Mouse (Mus musculus): ENCODE data around the gene Ablim2. TPM values are rescaled to one million over a fixed set of nuclear protein-coding genes. Genes with fewer than 3 reads are reported as not detected.
A peak's percentile ranks its signal among the peaks of the same experiment; 100 is the strongest.

The Ablim2 gene
- total RNA-seq, 2 experiments from 2014 or later: 21.4 to 24.4 TPM

DNA sequence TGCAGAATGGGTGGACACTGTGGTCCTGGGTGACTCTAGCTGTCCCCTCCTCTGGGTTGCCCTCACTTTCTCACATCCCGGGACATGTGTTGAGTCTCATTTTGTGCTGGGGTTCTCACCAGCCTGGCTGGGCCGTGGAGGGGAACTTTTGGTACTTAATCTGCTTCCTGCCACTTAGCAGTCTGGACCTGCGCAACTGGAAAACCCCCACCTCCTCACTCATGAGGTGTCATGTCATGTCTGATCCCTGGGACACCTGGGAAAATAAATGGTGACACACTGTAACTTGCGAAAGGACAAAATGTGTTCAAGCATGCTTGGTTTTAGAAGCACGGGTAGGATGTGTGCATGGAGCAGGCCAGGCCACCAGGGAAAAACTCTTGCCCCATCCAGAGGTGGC, 127.0 kb downstream of the Ablim2 start:
- no peak for DNase-seq

DNA sequence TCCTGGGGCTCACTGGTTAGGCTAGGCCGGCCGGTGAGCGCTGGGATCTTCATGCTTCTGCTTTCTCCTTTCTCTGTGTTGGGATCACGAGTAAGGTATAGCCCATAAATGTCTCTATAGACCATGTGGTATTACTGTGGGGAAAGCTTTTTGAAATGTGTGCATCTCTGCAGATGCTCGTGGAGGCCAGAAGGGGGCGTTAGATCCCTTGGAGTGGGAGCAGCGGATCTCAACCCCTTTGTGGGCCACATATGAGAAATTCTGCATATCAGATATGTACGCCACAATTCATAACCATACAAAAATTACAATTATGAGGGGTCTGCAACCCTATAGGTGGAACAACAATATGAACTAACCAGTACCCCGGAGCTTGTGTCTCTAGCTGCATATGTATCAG, 131.3 kb downstream of the Ablim2 start:
- DNase-seq: no peak

DNA sequence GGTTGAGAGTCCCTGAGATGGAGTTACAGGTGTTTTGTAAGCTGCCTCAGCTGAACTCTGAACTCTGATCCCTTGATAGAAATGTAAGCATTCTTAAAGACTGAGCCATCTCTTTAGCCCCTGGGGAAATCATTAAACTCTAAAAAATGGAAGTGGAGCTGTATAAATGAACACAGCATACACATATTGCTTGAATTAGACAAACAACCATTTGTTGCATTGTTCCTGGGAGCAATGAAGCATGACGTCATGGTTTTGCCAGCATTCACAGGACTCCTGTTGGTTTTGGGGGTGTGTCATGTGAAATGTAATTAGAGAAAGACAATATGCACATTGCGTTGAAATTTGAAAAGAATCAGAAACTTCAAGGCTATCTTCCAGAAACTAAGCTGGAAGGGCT, 132.0 kb downstream of the Ablim2 start:
- DNase-seq: no peak

DNA sequence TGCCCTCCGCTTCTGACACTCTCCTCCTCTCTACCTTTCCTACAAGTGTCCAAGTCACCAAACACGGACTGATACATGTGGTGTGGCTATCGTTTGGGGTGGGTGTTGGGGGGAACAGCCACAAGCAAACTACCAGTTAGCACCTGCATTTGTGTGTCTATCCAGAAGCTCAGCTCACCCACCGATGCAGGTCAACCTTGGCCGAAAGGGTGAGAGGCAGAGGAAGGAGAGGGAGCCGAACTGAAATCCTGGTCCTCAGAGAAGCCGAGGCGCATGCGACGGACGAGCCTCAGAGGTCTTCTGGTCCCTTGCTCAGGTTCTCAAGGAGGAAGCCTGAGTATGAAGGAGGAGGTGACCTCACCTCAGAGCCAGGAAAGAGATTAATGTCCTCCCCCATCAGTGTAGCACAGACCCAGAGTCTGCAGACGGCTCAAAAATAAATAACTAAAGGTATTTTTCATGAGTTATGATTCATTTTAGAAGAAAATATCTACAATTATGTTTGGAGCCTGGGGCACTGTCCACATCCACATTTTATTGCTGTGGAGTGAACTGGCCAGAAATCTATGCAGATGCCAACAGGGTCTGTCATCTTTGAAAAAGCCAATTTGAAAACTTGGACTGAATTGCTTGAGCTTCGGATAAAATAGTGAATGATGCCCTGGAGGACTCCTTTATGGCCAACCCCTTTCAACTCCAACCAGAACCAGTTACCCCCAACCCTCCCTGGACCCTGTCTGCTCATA, 133.5 kb downstream of the Ablim2 start:
- DNase-seq: no peak

DNA sequence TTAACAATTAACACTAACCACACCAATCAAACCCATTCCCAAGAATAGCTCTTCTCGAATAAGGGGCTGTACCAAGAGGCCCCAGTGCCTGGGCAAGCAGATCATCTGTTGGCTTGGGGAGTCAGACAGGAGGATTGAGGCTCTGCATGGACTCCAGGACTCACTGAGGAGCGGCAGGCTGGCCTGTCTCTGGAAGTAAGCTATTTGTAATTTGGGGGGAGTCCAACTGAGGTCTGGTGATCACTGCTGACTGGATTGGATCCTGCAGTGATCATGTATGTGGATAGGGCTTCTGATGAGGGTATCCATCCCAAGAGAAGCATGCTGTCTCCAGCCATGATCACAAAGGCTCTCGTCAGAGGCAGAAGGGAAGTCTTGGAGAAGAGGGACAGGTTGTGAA, 134.7 kb downstream of the Ablim2 start:
- no peak for DNase-seq

DNA sequence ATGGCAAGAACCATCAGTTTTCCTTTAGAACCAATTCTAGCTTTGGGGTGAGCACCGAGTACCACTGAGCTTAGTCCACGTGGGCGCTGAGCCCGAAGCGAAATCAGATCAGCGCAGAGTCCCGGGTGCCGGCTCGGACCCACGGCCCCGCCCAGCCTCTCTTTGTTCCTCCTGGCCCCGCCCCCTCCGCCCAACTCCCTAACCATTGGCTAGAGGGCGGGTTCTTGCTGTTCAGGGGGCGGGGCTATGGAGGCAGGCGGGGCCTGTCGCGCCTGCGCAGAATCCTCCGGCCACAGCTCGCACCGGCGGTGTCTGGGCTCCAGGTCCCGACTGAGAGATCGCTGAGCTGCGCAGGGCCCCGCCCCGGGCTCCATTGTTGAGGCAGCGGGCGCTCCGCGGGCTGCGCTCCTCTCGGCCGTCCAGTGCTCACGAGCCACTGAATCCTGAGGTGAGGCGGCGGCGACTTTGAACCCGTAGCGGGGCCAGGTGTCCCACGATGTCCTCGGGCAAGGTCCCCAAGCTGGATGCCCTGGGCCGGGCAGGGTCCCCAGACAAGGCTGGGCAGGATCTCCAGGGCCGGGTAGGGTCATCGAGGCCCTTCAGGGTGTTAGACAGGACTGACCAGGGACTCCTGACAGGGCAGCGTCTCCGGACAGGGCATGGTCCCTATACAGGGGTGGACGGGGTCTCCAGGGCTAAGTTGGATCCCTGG, 135.6 kb downstream of the Ablim2 start, which contains the start of gene Afap1:
Gene Afap1, plus strand, starts transcription at position 227 of the 712 bp plus-strand sequence.
- peak; percentile 99 for DNase-seq

DNA sequence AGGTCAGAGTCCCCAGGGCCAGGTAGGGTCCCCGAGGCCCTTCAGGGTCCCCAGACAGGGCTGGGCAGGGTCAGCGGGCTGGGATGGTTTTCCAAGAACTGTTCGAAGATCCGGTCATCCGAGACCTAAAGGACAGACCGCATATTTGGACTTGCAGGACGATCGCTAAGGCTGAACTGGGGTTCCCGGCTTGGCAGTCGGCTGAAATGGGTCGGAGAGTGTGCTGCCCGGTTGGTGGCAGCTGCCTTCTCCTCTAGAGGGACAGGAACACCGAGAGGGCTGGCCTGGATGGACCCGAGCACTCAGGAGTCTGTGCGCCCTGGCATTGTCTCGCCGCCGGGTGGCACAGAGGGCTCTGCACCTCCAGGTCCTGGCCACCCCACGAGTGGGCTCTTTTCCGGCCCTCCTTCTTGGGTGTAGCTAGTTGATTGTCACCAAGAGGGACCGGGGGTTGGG, 136.2 kb downstream of the Ablim2 start:
- DNase-seq: peak; percentile 80 to 83

DNA sequence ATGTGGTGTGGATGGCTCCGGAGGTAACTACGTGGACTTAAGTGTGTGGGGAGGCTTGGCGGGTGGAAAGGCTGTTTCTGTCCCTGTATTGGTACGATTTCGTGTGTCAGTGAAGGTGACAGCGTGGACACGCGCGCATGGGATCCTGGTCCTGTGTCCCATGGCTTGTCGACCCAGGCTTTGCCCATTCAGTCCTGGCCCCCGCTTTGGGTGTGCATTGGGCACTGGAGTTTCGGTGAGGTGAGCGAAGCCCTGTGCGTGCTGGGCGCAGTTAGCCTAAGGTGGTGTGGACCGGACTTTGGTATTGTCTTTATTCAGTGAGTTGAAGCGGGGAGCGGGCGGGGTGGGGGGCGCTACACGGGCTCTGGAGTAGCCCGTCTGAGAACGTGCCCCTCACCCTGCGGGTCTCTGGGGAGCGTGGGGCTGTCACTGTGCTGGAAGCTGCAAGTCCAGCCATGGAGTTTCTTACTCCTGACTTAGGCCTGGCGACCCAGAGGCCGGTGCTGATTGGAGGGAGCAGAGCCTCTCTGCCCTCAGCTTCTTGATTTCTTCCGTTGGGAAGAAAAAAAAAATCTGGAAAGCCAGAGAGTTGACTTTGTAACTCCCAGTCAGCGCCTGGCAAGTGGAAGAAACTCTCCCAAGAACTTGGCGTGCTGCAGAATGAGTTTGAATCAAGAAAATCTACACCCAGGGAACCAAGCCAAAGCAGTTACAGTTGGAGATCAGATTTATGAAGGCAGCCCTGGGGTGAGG, 136.8 kb downstream of the Ablim2 start:
- DNase-seq: peak; percentile 76

DNA sequence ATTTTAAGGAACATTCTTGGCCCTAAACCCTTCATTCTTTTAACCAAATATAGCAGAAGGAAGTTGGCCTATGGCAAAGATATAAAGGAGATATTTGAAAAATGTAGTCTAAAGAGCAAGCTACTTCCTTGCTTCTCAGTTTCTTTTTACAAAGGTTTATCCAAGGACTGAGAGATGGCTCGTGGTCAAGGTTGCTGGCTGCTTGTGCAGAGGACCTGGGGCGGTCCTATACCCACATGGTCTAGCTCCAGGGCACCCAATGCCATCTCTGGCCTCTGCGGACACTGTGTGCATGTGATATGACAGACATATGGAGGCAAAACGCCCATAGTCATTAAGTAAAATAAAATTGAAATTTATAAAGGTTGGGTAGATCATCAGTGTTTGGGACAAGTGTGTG, 138.2 kb downstream of the Ablim2 start:
- no peak for DNase-seq

DNA sequence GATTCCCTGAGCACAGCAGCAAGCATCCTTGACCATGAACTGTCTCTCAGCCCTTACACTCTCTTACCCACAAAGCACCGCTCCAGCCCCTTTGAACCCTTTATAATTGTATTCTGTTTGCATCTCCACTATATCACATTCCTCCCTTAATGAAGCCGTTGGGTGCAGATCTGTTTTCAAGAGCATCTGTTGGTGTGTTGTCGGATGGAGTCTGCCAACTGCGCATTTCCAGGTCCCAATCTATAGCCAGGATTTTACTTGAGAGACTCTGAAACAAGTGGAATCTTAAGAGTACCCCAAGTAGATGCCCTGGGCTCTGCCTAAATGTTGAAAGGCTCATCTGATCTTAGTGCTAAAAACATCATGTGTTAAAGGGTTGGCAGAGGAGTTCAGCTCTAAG, 138.9 kb downstream of the Ablim2 start:
- DNase-seq: no peak

DNA sequence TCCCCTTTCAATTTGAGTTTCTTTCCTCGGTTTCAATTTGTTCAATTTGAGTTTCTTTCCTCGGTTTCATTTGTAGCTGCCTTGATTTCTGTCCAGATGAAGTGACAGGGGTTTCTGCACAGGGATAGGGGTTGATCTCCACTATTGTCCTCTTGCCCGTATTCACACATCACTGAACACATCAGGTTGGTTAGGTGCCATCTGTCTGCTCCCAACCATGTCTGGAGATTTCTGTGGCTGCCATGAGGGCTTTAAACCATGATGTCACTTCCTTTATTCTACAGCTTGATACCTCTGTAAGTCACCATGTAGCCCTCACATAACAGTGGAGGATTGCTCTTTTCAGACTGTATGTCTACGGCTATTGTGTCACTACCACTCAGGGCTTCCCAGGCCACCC, 139.5 kb downstream of the Ablim2 start:
- no peak for DNase-seq

DNA sequence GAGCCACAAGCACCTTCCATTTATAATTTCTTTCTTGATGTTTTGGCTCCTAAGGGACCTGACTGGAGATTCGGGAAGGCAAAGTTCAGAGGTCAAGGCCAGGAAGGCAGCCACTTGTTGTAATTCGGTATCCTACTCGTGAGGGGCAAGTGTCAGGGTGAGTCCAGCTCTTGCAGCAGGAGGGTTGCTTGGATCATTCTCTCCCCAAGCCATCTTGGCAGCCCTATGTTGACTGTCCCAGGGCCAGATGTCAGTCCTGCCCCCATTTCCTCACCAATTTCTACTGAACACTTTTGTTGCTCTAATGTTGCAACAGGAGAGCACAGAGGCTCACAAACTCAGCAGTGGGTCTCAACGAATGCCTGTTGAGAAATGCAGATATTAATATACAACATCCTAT, 140.4 kb downstream of the Ablim2 start:
- DNase-seq: peak; percentile 50 to 69

DNA sequence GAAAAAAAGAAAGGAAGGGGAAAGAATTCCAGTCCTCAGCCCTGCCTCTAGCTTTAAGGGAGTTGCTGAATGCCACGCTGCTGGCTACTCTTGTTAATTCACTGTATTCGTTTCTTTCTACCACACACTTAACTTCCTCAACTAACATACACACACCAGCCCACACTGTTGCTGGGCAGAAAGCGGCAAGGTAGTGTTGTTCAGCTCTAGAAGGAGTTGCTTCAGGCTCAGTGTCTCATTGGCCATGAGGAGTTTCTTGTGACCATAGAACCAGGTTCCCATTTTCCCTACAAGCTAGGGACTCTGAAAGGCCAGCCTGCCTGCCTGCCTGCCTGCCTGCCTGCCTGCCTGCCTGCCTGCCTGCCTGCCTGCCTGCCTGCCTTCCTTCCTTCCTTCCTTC, 141.3 kb downstream of the Ablim2 start:
- DNase-seq: no peak

DNA sequence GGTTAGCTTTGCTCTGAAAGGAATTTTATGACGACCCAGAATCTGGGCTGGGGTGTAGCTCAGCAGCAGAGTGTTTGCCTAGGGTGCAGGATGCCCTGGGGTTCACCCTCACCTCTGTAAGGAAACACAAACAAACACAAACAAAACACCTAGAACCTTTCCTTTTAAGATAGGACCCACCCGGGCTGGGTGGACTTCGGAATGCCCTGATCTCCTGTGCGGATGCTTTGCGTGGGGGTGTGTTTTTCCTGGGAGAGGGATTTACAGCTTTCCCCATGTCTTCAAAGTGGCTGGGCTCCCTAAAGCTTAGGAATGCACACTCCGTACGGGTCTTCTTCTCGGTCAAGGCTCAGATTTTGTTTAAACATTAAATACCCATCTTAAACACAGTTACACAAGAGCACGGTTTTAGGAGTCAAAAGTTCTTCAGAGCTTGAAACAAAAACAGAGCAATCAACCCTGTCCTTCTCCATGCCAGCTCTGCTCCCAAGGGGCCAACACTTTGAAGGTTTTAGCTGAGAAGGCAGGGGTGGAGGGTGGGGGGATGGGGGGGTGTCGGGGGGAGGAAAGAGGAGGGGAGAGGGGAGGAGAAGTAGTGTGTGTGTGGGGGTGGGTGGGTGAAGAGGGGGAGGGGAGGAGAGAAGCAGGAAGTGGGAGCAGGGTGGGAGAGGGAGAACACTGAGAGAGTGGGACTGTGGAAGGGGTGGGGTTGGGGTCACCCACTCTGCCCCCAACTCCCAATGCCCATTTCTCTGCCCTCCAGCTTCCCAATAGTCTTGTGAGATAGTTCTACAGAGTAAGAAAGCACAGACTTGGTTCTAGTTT, 142.9 kb downstream of the Ablim2 start:
- no peak for DNase-seq

DNA sequence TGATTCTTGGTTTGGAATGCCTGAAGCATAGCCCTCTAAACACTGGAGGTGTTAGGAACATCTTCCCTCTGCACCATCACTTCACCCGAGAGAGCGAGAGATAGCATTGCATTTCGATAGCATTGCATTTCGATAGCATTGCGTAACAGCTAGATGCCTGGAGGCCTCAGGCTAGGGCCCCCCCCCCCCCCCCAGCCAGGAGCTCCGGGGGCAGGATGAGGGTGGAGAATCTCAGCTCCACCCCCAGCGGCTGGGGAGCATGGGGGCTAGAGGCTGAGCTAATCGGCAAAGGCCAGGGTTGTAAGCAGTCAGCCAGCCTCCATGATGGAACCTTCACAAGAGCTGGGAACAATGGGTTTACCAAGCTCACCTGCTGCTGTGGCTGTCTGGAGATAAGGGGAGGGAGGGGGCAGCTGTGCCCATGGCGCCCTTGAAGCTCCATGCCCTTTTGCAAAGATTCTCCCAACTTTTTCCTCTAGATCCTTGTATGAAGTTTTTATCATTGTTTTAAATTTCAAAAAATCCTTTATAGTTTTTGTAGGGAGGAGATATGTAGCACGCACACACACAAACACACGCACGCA, 143.6 kb downstream of the Ablim2 start:
- DNase-seq: no peak

DNA sequence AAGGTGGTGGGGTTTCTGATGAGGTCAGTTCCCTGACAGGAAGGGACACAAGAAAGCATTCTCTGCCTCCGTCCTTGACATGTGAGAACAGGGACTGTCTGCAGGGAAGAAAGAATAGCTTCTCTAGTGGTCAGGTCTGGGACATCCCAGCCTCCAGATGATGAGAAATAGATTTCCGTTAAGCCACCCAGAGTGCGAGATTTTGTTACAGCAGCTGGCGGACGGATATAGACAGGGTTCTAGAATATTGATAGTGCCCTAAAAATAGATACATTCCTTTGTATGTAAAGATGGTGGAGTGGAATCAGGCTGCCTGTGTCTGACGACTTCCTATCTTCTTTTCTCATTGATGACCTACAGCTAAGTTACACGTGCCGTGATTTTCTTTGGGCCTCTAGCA, 145.8 kb downstream of the Ablim2 start:
- no peak for DNase-seq

DNA sequence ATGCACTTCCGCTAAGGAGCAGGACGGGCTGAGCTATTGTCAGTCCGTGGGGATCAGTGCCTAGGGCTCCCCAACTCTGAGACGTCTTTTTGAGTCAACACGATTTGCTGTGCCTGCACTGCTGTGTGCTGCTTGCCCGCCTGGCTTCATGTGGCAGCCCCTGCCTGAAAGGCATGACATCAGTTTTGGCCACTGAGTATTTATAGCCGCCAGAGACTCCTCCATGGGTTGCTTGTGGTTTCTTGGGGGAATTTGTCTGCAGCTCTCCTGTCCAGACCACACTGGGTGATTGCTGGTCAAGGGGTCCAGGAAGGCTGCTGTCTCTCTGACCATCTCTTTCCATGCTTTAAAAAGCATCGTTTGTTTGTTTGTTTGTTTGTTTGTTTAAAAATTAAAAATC, 147.6 kb downstream of the Ablim2 start:
- DNase-seq: no peak

DNA sequence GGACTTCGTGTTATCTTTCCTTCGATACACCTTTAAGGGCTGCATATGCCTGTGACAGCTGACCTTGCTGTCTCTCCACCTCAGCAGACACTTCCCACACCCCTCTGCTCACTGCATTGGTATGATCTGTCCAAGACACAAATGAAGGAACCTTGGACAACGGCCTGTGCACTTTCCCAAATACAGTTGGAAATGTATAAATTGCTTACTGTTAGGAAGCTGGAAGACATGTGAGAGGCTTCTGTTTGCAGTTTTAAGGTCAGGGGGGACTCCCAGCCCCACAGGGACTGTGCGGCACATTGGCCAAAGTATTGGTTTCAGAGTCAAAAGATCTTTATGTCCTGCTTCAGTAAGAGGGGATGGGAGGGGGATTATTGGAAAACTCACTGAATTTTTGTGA, 149.4 kb downstream of the Ablim2 start:
- DNase-seq: no peak

DNA sequence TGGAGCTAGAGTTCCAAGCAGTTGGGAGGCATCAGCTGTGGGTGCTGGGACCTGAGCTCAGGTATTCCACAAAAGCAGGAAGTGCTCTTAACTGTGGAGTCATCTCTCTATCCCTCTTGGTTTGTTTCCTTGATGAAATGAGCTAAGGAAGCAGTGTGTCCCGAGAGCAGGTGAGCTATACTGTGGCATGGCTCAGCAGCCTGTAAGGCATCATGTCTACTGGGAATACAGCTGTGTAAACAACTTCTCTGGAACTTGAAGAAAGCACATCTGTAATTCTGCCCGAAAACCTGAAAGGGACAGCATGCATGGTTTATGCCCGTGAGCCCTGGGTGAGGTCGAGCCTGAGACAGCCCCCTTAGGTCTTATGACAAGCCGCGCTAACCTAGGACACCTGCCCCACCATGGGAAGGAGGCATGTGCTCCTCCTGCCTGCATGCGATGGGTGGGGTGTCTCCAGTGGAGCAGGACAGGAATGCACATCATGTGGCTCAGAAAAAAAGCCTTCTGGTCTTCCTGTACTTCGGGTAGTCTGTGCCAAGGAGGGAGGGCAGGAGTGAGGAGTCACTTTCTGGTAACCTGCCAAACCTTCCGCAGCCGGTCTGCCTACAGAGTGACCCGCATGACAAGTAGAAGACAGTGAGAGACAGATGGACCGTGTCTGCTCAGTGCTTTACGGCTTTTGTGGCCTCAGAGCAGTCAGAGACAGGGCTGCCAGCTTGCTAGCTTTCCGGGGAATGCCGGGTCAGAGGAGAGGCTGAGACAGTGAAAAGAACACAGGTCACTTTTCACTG, 150.2 kb downstream of the Ablim2 start:
- peak; percentile 78 to 84 for DNase-seq

DNA sequence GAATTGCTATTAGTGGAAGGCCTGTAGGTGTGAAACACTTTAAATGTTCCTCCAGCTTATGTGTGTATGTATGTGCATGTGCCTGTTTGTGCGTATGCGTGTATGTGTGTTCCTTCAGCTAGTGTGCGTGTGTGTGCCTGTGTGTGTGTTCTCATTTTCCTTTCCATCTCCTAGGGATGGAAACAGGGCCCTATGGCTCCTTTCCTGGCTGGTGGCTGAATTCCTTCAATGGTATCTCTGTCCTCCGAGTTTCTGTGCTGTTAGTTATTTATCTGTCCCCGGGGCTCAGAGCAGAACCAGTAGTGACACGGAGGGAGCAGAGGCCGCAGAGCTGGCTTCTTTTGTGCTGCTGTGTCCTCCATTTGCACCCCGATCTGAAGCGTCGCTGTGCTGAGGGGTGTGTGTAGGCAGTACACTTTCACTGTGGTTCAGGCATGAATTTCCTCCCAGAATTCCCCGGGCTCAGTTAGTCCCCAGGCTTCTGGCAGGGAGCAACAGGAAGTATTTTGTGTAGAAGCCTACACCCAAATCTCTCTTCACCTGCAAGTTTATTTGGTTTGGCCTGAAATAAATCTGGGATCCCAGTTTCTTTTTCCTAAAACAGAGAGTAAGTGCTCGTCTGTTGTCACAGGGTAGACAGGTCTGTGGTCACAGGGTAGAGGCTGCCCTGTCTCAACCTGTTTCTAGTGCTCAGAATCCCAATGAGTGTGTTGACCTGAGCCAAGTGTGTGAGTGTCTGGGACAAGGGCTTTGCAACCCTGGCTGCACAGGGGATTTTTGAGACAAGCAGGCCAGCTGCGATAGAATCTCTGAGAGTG, 151.2 kb downstream of the Ablim2 start:
- peak; percentile 70 to 82 for DNase-seq
